Mouse (Mus musculus): ENCODE data around the gene Rtn1. TPM values are rescaled to one million over a fixed set of nuclear protein-coding genes. Genes with fewer than 3 reads are reported as not detected.
A peak's percentile ranks its signal among the peaks of the same experiment; 100 is the strongest.

Gene Rtn1
- polyA plus RNA-seq, 1 experiment from 2014 or later = 1.2 TPM

GRCm38 (mm10) chr12:72232176-72232575 is 176.7 kb downstream of the Rtn1 start:
- ATAC-seq = no peak
- no peaks in the 10 kb centered on the region for H3K36me3 ChIP-seq
- 61% methylated on average over 3 of the region's 3 CpGs for WGBS (ENCODE audit: insufficient replicate concordance)
- H3K4me2 ChIP-seq = no peak overlapping the region
- peaks cover 27% of the 10 kb centered on the region for H3K27me3 ChIP-seq (replicated peaks)
- no peak overlapping the region for H3K9ac ChIP-seq
- H3K9me3 ChIP-seq (replicated peaks) = no peaks in the 10 kb centered on the region
- peaks cover 8% of the 10 kb centered on the region; the same call in 1 of the 2 replicates for H3K4me1 ChIP-seq
- H3K27ac ChIP-seq = no peak overlapping the region
- no peak overlapping the region for H3K4me3 ChIP-seq

DNA sequence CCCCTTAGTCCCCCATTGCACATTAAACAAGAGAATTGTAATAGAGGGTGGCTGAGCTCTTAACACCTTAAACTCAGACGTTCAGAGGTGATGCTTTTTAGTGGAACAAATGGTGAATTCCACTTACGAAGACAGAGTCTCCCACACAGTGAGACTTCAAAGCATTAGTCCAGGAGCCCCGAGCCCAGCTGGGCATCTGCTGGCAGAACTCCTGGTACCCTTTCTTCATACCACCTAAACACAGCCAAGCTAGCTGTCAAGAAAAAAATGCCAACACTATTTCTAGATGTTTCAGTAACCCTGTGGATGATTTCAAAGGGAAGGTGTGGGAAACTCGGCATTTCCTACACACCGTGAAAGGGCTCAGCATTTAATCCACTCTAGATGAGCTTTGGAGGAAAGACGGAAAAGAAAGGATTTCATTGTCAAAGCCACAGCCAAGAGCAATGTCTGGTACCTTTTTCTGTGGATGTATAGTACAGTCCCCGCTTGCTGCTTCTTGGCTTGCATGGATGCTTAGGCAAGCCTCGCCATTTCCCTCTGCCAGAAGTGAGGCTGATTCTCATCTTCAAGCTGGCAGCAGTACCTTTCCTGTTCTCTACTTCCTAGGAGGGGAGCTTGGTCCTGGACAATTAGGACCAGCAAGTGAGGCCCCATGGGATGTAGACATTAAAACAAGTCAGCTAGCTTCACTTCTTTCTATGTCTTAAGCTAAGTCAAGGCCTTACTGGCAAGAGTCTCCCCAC is 179.2 kb downstream of the Rtn1 start:
- Histone ChIP-seq H3K27me3 (replicated peaks) (0 out of 2 replicates have a peak, but pooled peaks cover 3% of the 10 kb centered on the region), H3K4me3 (no peak overlapping the region), H3K36me3 (no peaks in the 10 kb centered on the region), H3K4me2 (no peak overlapping the region), H3K9ac (no peak overlapping the region), H3K9me3 (replicated peaks) (no peaks in the 10 kb centered on the region), H3K4me1 (no peaks in the 10 kb centered on the region), H3K27ac (no peak overlapping the region)
- 69% methylated on average over 8 of the region's 8 CpGs for WGBS (ENCODE audit: insufficient replicate concordance)
- no peak for ATAC-seq

GRCm38 (mm10) chr12:72227731-72228130 is 181.1 kb downstream of the Rtn1 start:
- H3K4me3 ChIP-seq = no peak overlapping the region
- ATAC-seq = no peak
- H3K9me3 ChIP-seq (replicated peaks) = no peaks in the 10 kb centered on the region
- no peak overlapping the region for H3K9ac ChIP-seq
- H3K27me3 ChIP-seq (replicated peaks) = no peaks in the 10 kb centered on the region
- no peak overlapping the region for H3K4me2 ChIP-seq
- 71% methylated on average over 6 of the region's 6 CpGs for WGBS (ENCODE audit: insufficient replicate concordance)
- H3K36me3 ChIP-seq = no peaks in the 10 kb centered on the region
- no peak overlapping the region for H3K27ac ChIP-seq
- H3K4me1 ChIP-seq = no peaks in the 10 kb centered on the region

DNA sequence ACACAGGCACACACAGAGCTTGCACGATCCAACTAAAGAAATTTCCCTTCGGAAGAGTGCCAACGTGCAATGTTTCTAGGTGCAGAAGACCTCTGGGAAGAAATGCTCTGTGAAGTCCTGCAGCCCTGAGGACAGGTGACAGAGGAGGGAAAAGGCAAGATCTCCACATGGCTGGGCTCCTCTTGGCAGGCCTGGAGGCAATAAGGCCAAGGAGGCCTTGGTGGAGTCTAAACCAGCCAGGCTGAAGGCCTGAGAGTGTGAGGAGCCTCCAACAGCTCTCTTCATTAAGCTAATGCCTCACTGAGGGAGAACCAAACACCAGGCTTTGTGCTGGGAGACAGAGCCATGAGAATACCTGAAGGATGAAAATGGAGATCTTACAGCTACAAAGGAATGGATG is 183.5 kb downstream of the Rtn1 start:
- ATAC-seq = no peak
- H3K27me3 ChIP-seq (replicated peaks) = no peaks in the 10 kb centered on the region
- H3K9me3 ChIP-seq (replicated peaks) = no peaks in the 10 kb centered on the region
- no peak overlapping the region for H3K4me3 ChIP-seq
- H3K4me1 ChIP-seq = no peaks in the 10 kb centered on the region
- no peaks in the 10 kb centered on the region for H3K36me3 ChIP-seq
- no peak overlapping the region for H3K9ac ChIP-seq
- 75% methylated on average over 3 of the region's 3 CpGs for WGBS (ENCODE audit: insufficient replicate concordance)
- no peak overlapping the region for H3K27ac ChIP-seq
- no peak overlapping the region for H3K4me2 ChIP-seq

- Histone ChIP-seq H3K9ac (no peak overlapping the region), H3K9me3 (replicated peaks) (no peaks in the 10 kb centered on the region), H3K4me1 (no peaks in the 10 kb centered on the region), H3K4me2 (no peak overlapping the region), H3K4me3 (no peak overlapping the region), H3K27me3 (replicated peaks) (no peaks in the 10 kb centered on the region), H3K36me3 (no peaks in the 10 kb centered on the region), H3K27ac (no peak overlapping the region)
- no peak for ATAC-seq
- 83% methylated on average over 16 of the region's 16 CpGs for WGBS (ENCODE audit: insufficient replicate concordance)
Measured at GRCm38 (mm10) chr12:72223557-72224102, 185.2 kb downstream of the Rtn1 start.

DNA sequence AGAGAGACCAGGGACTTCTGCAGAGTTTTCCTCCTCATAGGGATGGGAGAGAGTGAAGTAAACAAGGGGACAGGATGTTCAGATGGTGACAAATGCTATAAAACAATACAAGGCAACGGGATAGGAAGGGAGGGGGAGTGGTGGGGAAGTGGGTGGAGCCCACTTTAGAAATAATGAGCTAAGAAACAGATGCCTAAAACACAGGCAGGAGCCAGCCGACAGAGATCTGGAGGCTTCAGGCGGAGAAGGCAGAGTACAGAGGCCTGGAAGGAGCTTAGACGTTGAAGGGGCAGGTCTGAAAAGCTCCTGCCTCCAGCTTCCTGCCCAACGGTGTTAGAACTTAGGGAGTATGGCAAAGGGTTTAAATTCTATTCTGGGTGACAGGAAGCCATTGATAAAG is 195.3 kb downstream of the Rtn1 start:
- Histone ChIP-seq H3K9me3 (replicated peaks) (no peaks in the 10 kb centered on the region), H3K4me1 (no peaks in the 10 kb centered on the region), H3K4me3 (no peak overlapping the region)

GRCm38 (mm10) chr12:72200828-72201227 is 208.0 kb downstream of the Rtn1 start:
- 71% methylated on average over 3 of the region's 3 CpGs for WGBS (ENCODE audit: insufficient replicate concordance)
- no peaks in the 10 kb centered on the region for H3K27me3 ChIP-seq (replicated peaks)
- H3K36me3 ChIP-seq = no peaks in the 10 kb centered on the region
- ATAC-seq = no peak
- H3K27ac ChIP-seq = no peak overlapping the region
- H3K4me2 ChIP-seq = no peak overlapping the region
- no peak overlapping the region for H3K4me3 ChIP-seq
- no peak overlapping the region for H3K9ac ChIP-seq
- H3K9me3 ChIP-seq (replicated peaks) = no peaks in the 10 kb centered on the region
- 0 out of 2 replicates have a peak, but pooled peaks cover 4% of the 10 kb centered on the region for H3K4me1 ChIP-seq

More for the DNA sequence above, 195.3 kb downstream of the Rtn1 start:
- no peak overlapping the region for H3K4me2 ChIP-seq
- no peaks in the 10 kb centered on the region for H3K27me3 ChIP-seq (replicated peaks)
- no peak for ATAC-seq
- no peak overlapping the region for H3K9ac ChIP-seq
- WGBS (ENCODE audit: insufficient replicate concordance) = 34% methylated on average over 5 of the region's 5 CpGs
- H3K27ac ChIP-seq = no peak overlapping the region
- H3K36me3 ChIP-seq = no peaks in the 10 kb centered on the region

GRCm38 (mm10) chr12:72197925-72198486 is 210.8 kb downstream of the Rtn1 start:
- no peak for ATAC-seq
- Histone ChIP-seq H3K27ac (no peak overlapping the region), H3K4me3 (no peak overlapping the region)

DNA sequence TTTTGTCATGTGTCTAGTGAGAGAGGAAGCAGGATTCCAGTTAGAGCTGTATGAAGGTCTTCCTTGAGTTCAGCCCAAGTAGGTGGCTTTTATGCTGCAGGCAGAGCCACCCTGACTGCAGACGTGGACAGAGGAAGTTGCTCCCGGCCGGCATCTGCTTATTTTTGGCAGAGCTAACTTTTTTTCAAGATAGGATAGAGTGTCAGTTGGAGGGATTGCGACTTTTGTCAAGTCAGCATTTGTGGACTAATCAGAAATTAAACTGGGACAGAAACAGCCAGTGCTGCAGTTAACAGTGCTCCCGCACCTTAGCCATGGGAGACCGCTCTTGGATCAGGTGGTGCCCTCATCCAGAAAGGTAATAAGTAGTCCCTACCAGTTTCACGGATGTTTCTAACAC is 211.4 kb downstream of the Rtn1 start:
- Histone ChIP-seq H3K4me3 (no peak overlapping the region), H3K4me1 (0 out of 2 replicates have a peak, but pooled peaks cover 4% of the 10 kb centered on the region), H3K4me2 (no peak overlapping the region), H3K9me3 (replicated peaks) (no peaks in the 10 kb centered on the region), H3K36me3 (no peaks in the 10 kb centered on the region), H3K9ac (no peak overlapping the region), H3K27me3 (replicated peaks) (no peaks in the 10 kb centered on the region), H3K27ac (no peak overlapping the region)
- 50% methylated on average over 7 of the region's 7 CpGs for WGBS (ENCODE audit: insufficient replicate concordance)
- ATAC-seq = no peak

More at GRCm38 (mm10) chr12:72197925-72198486, 210.8 kb downstream of the Rtn1 start:
- Histone ChIP-seq H3K9ac (no peak overlapping the region), H3K4me1 (0 out of 2 replicates have a peak, but pooled peaks cover 4% of the 10 kb centered on the region), H3K27me3 (replicated peaks) (no peaks in the 10 kb centered on the region), H3K9me3 (replicated peaks) (no peaks in the 10 kb centered on the region), H3K4me2 (peak overlapping the region; percentile 4; the same call in 1 of the 2 replicates), H3K36me3 (no peaks in the 10 kb centered on the region)
- WGBS (ENCODE audit: insufficient replicate concordance) = 47% methylated on average over 18 of the region's 18 CpGs

GRCm38 (mm10) chr12:72184929-72185328 is 223.9 kb downstream of the Rtn1 start, which contains the start of gene Ccdc175:
Gene Ccdc175 (minus strand): TSS chr12:72185029.
- no peaks in the 10 kb centered on the region for H3K4me1 ChIP-seq
- no peaks in the 10 kb centered on the region for H3K9me3 ChIP-seq (replicated peaks)
- WGBS (ENCODE audit: insufficient replicate concordance) = 62% methylated on average over 12 of the region's 12 CpGs
- ATAC-seq = no peak
- no peak within 1 kb of the TSS for H3K4me3 ChIP-seq
- H3K4me2 ChIP-seq = no peak within 1 kb of the TSS
- no peaks in the 10 kb centered on the region for H3K27me3 ChIP-seq (replicated peaks)
- no peak within 1 kb of the TSS for H3K9ac ChIP-seq
- H3K27ac ChIP-seq = no peak within 1 kb of the TSS
- H3K36me3 ChIP-seq = no peaks in the 10 kb centered on the region

GRCm38 (mm10) chr12:72179561-72179960 is 229.3 kb downstream of the Rtn1 start:
- ATAC-seq = no peak
- Histone ChIP-seq H3K36me3 (no peaks in the 10 kb centered on the region), H3K9ac (no peak overlapping the region), H3K4me2 (no peak overlapping the region), H3K27me3 (replicated peaks) (no peaks in the 10 kb centered on the region), H3K27ac (no peak overlapping the region), H3K4me1 (no peaks in the 10 kb centered on the region), H3K9me3 (replicated peaks) (no peaks in the 10 kb centered on the region), H3K4me3 (no peak overlapping the region)
- WGBS (ENCODE audit: insufficient replicate concordance) = 67% methylated on average over 4 of the region's 4 CpGs

DNA sequence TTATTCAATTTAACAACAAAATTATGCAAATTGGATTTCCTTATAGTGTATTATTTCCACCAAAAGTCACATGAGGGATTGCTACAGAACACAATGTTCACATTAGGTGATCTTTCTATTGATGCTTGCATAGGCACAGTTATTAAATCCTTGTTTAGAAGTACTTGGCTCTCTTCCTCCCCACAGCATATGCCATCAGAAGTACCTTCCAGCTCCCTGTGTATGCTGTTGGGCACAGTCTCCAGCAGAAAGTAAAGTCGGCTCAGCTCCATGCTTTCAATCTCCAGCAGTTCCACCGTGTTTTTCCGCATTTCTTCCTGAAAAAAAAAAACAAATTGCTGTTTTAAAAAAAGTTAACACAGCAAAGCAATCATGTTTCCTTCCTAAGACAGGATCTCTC is 230.5 kb downstream of the Rtn1 start:
- no peaks in the 10 kb centered on the region for H3K36me3 ChIP-seq
- no peak for ATAC-seq
- H3K9ac ChIP-seq = no peak overlapping the region
- H3K27me3 ChIP-seq (replicated peaks) = no peaks in the 10 kb centered on the region
- no peak overlapping the region for H3K4me3 ChIP-seq
- H3K4me2 ChIP-seq = no peak overlapping the region
- H3K9me3 ChIP-seq (replicated peaks) = no peaks in the 10 kb centered on the region
- WGBS (ENCODE audit: insufficient replicate concordance) = 75% methylated on average over 3 of the region's 3 CpGs
- no peak overlapping the region for H3K27ac ChIP-seq
- no peaks in the 10 kb centered on the region for H3K4me1 ChIP-seq

Data from liver, embryonic 12.5 days (tissue).